Mouse (Mus musculus) liver (tissue): ENCODE results near the gene Rfc4.
A peak's percentile ranks its signal among the peaks of the same experiment; 100 is the strongest.
"Not testable (repeated sequence)": the region's sequence is repeated elsewhere in the genome, so short reads cannot be mapped to it uniquely, and the experiment has no call there.

Experiments used
- DNase-seq: peaks from one replicate; pipeline ENCODE4 v3.0.0-alpha.2; 2020; ENCODE audit warnings: mixed read lengths

Gene Rfc4

DNA sequence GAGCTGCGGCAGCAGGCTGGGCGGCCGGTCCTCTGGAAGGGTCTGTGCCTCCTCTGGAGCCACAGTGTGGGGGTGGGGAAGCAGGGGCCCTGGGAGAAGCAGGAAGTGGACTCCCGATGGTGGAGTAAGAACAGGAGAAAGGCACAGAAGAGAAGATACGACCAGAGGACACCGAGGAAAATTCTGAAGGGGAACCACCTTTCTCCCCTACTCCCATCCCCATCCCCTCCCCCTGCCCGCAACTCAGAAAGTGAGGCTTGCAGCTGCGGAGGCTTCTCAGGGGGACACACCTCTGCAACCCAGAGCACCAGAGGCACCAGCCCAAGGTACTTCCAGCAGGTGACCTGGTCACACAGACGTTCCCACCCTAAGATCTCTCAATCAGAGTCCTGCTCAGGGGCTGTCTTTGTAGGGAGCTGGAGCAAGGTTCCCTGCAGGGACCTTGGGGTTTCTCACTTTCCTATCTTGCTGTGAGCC lies 27.4 kb downstream of the Rfc4 start:
- DNase-seq = peak; percentile 48

DNA sequence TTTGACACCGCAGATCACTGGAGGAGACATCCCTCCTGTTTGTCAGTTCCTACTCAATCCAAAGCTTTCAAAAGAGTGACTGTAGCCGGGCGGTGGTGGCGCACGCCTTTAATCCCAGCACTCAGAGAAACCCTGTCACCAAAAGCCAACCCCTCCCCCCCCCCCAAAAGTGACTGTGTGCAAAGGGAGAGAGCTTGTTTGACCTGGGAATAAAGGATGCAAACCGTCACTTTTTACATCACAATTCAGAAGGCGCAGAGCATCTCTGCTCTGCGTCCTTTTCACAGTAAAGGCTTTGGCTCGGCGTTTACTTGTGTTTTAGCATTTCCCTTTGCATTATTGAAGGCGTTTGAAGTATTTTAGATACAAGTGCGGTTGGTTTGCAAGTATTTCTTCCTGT lies 27.9 kb downstream of the Rfc4 start:
- no peak for DNase-seq

DNA sequence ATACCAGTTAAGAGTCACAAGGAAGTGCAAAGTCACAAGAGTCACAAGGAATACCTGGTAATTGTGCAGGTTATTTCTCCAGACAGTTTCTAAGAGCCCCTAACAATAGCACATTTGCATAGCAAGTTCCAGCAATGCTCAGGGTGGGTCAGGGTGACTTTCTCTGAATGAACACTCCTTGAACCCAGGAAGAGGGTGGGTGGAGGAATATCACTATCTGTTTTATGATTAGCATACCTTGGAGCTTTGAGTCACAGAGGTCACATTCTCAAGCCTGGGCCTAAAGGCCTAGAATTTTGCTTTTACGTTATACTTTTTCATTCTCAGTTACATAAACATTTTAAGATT lies 29.5 kb downstream of the Rfc4 start:
- DNase-seq = not testable (repeated sequence)

DNA sequence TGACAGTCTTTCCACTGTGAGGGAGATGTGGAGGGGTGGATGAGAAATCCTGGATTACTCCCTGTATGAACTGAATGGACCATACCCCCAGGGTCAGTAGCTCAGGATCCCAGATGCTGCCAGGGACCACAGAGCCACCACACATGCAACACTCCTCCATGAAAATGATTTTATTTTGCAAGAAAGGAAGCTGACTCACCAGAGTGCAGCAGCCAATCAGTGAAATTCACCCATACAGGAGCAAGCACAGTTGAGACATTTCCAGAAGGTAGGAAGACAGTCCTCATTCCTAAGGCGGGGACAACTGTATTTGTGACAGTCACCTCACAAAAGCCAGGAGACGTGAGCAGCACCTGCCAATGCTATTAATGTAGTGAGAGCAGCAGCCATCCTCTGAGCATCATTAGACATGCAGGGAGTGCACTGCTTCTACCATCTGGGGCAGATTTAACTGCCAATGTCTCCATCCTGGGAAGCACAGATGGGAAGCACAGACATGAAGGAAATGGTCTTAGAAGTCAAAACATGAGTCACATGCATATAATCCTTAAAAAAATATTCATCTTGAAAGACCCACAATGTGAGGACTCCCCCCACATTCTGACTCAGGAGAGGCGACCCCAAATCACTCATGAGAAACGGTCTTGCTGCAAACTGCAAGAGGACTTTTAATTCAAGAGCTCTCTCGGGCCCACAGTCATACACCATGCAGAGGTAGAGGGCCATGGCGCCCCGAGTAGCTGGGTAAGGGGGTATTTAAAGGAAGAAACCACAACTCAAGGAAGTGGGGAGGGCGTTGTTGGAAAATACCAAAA lies 30.0 kb downstream of the Rfc4 start:
- DNase-seq = not testable (repeated sequence)

DNA sequence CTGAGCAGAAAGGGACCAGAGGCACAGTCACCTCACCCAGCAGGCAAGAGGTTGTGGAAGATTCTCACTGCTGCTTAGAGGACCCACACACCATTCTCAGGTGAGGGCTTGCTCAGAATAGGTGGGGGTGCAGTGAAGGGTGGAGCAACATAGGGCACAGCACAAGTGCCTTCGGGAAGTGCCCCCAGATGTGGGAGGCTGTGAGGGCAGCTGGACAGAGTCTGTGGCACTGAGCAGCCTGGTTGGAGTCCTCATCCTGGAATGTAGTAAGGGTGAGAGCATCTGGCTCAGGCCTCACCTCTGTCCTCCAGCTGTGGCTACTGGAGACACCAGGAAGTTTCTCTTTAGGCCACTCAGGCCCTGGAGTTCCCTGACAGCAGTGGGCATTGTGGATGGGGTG lies 30.7 kb downstream of the Rfc4 start:
- DNase-seq = not testable (repeated sequence)

DNA sequence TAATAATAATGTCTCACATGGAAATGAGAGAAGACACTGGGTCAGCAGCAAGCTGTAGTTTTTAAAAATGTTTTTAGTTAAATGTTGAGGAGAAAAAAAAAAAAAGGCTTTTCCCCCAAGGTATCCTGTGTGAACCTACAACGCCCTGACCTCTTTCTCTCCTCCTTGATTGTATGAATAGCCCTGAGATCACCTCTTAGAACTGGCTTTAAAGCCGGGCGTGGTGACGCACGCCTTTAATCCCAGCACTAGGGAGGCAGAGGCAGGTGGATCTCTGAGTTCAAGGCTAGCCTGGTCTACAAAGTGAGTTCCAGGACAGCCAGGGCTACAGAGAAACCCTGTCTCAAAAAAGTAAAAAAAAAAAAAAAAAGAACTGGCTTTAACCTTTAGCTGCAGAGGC lies 32.0 kb downstream of the Rfc4 start:
- not testable (repeated sequence) for DNase-seq

DNA sequence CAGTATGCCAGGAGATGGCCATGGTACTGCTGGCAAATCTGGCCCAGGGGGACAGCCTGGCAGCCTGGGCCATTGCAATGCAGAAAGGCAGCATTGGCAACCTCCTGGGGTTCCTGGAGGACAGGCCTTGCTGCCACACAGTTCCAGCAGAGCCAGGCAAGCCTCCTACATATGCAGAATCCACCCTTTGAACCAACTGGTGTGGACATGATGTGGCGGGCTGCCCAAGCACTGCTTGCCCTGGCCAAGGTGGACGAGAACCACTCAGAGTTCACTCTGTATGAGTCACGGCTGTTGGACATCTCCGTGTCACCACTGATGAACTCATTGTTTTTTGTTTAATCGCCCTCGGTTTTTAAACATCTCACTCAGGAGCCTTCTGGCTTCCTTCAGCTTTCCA lies 33.4 kb downstream of the Rfc4 start:
- DNase-seq = no peak

DNA sequence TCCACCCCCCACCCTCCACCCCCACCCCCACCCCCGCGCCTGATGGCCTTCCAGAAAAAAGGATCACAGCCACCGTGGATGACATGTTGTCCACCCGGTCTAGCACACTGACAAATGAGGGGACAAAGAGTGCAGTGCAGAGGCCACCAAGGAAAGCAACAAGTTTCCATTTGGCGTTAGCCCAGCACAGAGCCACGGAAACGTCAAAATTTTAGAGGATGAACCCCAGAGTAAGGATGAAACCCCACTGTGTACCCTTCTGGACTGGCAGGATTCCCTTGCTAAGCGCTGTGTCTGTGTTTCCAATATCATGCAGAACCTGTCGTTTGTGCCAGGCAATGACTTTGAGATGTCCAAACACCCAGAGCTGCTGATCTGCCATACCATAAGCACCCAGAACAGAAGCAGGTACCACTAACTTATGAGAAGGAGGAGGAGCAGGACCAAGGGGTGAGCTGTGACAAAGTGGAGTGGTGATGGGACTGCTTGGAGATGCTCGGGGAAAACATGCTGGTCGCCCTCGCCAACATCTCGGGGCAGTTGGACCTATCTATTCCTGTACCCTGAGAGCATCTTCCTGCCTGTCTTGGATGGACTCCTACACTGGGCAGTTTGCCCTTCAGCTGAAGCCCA lies 34.1 kb downstream of the Rfc4 start:
- DNase-seq = no peak

DNA sequence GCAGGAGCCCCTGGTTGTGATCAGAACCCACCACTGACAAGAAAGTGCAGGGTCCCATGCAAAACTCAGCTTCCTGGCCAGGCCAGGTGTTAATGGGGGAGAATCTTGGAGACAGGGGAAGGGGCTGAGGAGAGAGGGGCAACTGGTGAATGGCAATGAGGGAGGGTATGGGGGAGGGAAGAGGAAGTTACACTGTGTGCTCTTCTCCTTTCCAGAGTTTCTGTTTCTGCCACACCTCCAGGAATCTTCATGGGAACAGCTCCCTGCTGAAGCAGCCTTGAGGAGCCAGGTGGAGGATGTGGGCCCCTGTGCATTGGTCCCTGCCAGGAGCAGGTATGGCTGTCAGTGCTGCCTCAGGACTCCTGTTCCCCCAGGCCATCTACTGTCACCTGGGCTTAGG lies 36.2 kb downstream of the Rfc4 start:
- DNase-seq = not testable (repeated sequence)

DNA sequence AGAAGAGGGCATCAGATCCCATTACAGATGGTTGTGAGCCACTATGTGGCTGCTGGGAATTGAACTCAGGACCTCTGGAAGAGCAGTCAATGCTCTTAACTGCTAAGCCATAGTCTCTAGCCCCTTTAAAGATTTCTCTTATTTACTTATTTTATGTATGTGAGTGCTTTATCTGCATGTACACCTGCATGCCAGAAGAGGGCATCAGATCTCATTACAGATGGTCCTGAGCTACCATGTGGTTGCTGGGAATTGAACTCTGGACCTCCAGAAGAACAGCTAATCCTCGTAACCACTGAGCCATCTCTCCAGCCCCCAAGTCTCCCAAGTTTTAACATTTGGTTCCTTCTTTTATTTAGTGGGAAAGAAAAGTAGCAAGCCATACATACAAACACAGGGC lies 39.0 kb downstream of the Rfc4 start:
- not testable (repeated sequence) for DNase-seq

DNA sequence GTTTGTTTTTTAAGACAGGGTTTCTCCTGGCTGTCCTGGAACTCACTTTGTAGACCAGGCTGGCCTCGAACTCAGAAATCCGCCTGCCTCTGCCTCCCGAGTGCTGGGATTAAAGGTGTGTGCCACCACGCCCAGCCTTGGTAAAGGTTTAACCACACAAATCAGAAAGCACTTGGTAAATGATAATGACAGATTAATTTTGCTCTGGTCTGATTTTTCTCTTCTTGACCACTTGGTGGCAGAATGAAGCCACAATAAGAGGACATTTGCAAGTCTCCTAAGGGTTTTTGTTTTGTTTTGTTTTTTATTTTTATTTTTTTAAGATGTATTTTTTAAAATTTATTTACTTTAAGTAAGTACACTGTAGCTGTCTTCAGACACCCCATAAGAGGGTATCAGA lies 39.8 kb downstream of the Rfc4 start:
- not testable (repeated sequence) for DNase-seq

DNA sequence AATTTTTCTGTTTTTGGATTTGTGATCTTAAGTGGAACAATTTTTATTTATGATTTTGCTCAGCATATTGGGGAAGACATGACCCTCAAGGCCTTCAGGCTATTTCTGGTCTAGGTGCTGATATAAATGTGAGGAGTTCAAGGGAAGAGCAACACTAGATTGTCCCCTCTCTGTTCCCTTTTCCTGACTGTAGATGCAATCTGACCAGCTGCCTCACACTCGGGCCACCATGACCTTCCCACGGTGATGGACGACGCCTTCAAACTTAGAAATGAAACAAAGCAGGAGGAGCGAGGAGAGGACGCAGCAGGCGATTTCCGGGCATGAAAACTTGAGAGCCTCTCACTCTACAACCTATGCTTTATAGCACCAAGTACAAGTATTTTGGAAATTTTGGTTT lies 40.4 kb downstream of the Rfc4 start:
- not testable (repeated sequence) for DNase-seq

DNA sequence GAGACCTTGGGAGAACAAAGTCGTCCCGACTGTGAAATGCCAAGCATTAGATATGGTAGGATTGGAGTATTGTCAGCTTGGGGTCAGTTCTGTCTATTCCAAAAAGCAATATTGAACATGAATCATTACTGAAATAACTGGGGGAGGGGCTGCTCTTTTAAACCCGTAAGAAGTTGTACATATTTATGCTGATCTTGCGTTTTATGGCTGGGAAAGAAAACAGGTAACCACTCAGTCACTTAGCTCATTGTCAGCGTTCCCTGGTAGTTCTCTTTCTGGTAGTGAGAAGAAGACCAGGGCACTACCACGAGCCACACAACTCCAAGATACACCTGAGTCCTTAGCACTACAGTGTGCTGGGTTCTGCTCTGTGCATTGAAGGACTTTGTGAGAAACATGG lies 50.0 kb downstream of the Rfc4 start:
- DNase-seq = not testable (repeated sequence)
